Mouse (Mus musculus): ENCODE measurements around the gene Fbxo47.
A peak's percentile ranks its signal among the peaks of the same experiment; 100 is the strongest.
"Not testable (repeated sequence)": the region's sequence is repeated elsewhere in the genome, so short reads cannot be mapped to it uniquely, and the experiment has no call there.

Fbxo47 gene

GRCm38 (mm10) chr11:97877341-97877740 is 6.6 kb downstream of the Fbxo47 start:
- no peak for DNase-seq

DNA sequence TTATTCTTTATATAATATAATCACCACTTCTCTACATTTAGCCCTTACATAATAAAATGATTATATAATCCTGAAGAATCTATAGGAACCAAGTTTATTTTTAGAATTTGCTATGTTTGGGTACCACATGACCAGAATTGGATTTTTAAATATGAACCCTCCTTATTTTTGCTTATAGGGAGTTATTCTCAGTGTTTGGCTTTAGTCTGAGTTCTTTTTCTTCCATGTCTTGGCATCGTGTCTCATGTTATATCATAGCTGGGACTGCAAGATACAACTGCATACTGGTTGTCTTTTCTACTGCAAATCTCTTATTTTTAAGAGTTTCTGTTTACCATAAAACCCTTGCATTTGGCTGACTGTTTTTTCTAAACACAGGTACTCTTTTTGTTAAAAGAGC is 9.6 kb downstream of the Fbxo47 start:
- no peak for DNase-seq

GRCm38 (mm10) chr11:97872378-97872777 is 11.6 kb downstream of the Fbxo47 start:
- DNase-seq: not testable (repeated sequence)

GRCm38 (mm10) chr11:97867591-97867990 is 16.4 kb downstream of the Fbxo47 start:
- no peak for DNase-seq

DNA sequence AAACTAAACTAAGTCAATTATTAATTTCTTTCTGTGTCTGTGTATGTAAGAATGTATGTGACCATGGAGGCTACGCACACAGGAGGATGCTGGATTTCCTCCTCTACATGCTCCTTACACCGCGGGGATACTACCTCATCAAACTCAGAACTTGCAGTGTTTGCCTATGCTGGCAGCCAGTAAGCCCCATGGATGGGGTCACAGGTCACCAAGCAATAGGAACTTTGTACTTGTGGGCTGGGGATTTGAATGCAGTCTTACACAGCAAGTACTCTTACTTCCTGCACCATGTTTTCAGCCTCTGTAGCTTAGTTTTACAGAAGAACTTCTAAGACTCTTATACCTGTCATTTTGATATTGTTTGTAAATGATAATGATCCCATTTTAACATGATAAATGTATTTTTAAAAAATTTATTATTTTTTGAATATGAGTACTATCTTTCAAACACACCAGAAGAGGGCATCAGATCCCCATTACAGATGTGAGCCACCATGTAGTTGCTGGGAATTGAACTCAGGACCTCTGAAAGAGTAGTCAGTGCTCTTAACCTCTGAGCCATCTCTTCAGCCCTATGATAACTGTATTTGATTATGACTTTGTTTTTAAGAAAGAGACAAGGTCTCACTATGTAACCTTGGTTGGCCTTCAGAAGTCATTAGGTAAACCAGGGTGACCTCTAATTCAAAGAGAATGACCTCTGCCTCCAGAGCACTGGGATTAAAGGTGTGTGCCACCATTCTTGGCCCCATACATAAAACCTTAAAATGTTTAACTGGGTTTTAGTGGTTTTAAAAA is 17.7 kb downstream of the Fbxo47 start:
- peak; percentile 14 for DNase-seq

DNA sequence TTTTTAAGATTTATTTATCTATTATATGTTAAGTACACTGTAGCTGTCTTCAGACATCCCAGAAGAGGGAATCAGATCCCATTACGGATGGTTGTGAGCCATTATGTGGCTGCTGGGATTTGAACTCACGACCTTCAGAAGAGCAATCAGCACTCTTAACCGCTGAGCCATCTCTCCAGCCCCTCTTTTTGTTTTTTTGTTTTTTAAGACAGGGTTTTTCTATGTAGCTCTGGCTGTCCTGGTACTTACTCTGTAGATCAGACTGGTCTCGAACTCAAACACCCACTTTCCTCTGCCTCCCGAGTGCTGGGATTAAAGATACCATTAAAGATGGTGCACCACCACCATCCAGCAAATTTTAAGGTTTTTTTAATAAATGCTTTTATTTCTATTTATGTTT is 18.5 kb downstream of the Fbxo47 start:
- DNase-seq: no peak

DNA sequence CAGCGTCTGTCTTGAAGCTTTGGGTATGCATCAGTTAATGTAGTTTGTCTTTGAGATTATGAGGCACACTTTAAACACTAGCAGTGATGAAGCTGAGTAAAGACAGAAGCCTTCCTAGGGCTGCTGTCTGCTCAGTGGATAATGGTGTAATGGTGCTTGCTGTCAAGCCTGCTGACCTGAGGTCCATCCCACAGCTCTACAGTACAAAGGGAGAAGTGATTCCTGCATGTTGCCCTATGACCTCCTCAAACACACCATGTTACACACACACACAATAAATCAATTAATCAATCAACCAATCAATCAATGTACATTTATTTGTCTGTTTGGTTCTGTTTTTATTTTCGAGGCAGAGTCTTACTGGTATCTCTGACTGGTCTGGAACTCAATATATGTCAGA is 21.8 kb downstream of the Fbxo47 start:
- no peak for DNase-seq

DNA sequence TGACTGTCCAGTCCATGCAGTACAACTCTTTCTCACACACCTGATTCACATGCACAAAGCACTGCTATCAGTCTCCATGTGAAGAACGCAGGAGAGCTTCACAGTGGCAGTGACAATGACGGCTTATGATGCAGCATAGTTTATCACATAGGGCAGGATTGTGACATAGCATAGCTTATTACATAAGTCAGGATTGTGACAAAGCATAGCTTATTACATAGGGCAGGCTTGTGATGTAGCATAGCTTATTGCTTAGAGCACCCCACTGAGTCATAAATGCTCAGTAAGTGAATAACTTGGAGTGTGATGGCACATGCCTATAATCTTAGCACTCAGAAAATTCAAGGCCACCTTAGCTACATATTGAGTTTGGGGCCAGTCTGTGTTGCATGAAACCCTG is 28.5 kb downstream of the Fbxo47 start:
- no peak for DNase-seq

GRCm38 (mm10) chr11:97851601-97852000 is 32.4 kb downstream of the Fbxo47 start:
- no peak for DNase-seq

- no peak for DNase-seq
Observed at GRCm38 (mm10) chr11:97850367-97850766, 33.6 kb downstream of the Fbxo47 start.

DNA sequence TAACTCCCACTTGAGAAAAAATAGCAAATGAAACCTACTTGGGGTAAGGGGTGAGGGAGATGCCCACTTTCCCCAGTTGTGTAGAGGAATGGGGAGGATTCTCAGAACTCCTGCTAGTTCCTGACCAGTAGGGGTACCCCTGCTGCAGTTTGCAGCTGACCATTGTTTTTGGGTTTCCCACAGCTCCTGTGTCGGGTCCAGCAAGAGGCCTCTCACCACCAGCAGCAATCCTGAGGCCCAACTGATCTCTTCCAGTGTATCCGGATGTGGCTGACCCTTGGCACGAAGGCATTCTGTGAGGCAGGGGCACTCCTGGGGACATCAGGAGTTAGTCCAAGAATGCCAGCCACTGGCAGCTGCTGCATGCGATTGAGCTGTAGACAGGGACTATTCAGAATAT is 42.0 kb downstream of the Fbxo47 start:
- no peak for DNase-seq

- DNase-seq: peak; percentile 65
Observed at GRCm38 (mm10) chr11:97840991-97841661, 42.8 kb downstream of the Fbxo47 start.

DNA sequence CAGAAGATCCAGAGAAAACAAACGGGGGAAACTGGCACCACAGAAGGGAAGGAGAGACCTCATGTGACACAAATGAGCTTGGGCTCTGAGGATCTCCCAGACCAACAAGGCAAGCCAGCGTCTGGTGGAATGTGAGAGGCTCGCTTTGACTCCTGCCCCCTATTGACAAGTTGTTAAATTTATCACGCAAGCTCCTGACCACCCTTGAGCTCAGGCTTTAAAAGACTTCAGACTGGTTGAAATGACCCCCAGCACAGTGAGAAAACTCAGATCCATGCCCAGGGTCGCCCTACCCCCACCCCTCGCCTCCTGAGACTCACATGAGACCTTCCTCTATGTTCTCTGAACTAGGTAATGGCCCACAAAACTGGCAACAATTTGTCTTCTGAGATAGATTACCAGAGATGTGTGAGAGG is 43.4 kb downstream of the Fbxo47 start, which contains the start of gene B230217C12Rik:
Gene B230217C12Rik, plus strand, starts transcription at position 242 of the 416 bp plus-strand sequence.
- DNase-seq: no peak

GRCm38 (mm10) chr11:97840135-97840490 is 43.8 kb downstream of the Fbxo47 start:
- no peak for DNase-seq

GRCm38 (mm10) chr11:97839441-97840134 is 44.4 kb downstream of the Fbxo47 start:
- DNase-seq: no peak

DNA sequence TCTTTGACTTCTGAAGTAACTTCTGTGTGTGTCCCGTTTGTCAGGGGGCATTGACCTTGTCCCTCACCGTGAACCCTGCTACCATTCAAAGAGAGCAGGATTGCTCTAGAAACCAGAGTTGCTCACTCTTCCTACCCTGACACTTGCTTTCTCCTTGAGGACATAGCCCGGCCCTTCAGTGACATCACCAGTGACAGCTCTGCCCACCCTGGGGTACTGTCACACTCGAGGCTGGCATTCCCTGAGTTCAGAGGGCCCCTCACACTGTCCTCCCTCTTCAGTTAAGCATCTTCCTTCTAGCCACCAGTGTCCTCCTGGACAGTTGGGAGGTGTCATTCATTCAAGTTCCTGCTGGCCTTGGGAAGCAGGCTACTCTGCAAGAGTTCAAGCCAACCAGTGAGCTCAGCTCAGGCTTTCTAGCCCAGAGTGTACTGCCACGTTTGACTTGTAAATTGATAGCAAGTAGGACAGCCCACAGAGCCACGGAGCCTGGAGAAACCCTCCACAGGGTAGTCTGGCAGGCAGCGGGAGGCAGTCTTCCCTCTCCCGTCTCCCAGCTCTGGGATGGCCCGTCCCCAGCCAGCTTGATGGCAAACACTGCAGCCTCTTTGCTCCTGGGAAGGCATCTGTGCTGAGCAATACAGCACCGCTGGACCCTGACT is 45.0 kb downstream of the Fbxo47 start:
- DNase-seq: no peak

DNA sequence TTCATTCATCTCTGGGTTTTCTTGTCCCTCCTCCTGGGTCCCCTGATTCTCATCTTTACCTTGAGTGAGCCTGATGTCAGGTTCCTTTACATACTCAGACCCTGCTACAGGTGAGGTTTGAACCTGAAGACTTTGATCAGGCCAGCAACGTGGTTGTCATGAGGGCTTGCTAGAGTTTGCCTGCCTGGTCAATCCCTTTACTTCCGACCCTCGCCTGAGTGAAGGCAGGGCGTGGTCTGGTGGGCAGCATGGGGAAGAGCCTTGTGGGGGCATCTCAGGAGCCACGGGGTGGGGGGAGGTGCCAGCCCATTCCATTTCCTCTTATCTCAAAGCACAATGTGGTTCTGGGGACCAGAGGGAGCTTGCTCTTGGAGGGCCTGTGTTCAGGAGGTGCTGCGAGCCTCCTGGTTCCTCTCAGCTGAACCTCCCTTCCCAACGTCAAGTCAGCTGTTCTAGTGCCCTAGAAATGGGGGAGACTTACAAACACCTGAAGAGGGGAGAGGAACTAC is 46.3 kb downstream of the Fbxo47 start:
- DNase-seq: no peak

- not testable (repeated sequence) for DNase-seq
Observed at GRCm38 (mm10) chr11:97837051-97837450, 46.9 kb downstream of the Fbxo47 start.

GRCm38 (mm10) chr11:97836541-97836940 is 47.4 kb downstream of the Fbxo47 start:
- DNase-seq: no peak

DNA sequence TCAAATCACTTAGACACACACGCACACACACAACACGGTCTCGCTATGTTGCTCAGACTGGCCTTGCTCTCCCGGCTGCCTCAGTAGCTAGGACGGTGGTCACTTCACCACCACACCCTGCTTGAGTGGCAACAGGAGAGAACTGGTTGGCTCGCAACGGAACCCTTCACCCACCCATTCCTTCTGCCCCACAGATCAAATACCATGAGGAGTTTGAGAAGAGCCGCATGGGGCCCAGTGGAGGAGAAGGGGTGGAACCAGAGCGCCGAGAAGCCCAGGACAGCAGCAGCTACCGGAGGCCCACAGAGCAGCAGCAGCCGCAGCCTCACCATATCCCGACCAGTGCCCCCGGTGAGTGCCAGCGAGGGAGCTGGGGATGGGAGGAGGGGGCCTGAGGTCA is 50.6 kb downstream of the Fbxo47 start:
- DNase-seq: no peak

DNA sequence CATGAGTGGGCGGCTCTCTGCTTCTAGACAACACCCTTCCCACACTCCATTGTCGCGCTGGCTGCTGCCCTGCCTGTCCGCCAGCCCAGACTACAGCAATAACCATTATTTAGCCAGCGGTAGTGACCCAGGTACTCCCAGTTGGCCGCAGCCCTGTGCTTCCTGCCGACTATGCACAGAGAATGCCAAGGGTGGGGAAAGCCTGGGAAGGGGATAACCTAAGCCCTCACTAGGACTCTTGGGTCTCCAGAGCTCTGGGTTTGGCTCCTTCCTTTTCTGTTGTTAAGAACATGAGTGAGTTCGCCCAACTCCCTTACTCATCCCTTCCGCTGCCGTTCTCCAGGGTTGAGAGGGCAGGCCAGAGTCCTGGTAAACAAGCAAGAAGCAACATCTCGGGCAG is 52.0 kb downstream of the Fbxo47 start:
- no peak for DNase-seq

DNA sequence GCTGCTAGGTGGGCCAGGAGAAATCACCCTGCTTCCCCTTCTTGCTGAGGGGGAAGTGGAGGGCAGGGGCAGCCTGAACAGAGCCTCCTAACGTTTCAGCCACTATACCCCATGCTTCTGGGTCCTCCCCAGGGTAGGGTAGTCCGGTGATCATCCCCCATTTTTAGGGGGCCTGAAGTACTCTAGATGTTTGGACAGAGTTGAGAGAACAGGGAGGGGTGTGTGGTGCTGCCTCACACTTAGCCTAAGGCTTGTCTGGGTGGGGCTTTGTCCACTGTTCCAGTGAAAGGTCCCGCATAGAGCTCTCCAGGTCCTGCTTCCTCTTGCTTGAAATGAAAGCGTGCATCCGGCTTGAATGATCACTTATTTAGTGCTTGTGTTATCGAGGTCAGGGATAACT is 53.5 kb downstream of the Fbxo47 start:
- no peak for DNase-seq

- DNase-seq: peak; percentile 47
Observed at GRCm38 (mm10) chr11:97829913-97830476, 54.0 kb downstream of the Fbxo47 start.

Measured in liver (tissue).